Mouse (Mus musculus) layer of hippocampus, postnatal 14 days (tissue): ENCODE results near the gene Vmn2r10. TPM values are rescaled to one million over a fixed set of nuclear protein-coding genes. Genes with fewer than 3 reads are reported as not detected.
"Not testable (repeated sequence)": the region's sequence is repeated elsewhere in the genome, so short reads cannot be mapped to it uniquely, and the experiment has no call there.

ENCODE experiments used
- DNase-seq, 2 experiments: peaks; one replicate each; pipeline ENCODE4 v3.0.0; 2021 to 2022; ENCODE audit warnings: low spot score in 2 of 2, mixed read lengths in 1 of 2
- long read RNA-seq, 2 experiments: library from polyadenylated mRNA; stranded (forward); transcript quantifications; one replicate each; pipeline ENCODE4 v2.0.0; 2021
- total RNA-seq, 2 experiments: library from RNA; stranded (reverse); gene quantifications; 2 replicates each; pipeline ENCODE4 v1.2.3; 2021

Gene Vmn2r10
- not detected for total RNA-seq
- long read RNA-seq, experiment 1 = 0 reads
- long read RNA-seq, experiment 2 = 0 reads

DNA sequence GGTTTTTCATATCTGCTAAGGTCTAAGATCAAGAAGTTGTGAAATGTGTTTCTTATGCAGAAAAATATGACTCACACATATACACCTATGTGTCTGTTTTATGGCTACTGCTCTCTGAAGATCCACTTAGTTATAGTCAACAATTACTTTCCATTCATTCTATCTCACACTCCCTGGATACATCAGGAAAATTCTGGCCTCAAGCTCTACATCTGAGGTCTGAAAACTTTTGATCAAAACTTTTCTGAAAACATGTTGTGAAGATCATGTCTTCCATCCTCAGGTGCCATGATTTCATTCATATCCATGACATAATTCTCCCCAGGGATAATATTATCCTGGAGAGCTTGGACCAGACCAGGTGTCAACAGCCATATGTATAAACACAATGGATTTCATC, at the start of gene Vmn2r10:
Vmn2r10 (minus strand) TSS at position 101 of the 400 bp plus-strand sequence.
- DNase-seq = not testable (repeated sequence)

DNA sequence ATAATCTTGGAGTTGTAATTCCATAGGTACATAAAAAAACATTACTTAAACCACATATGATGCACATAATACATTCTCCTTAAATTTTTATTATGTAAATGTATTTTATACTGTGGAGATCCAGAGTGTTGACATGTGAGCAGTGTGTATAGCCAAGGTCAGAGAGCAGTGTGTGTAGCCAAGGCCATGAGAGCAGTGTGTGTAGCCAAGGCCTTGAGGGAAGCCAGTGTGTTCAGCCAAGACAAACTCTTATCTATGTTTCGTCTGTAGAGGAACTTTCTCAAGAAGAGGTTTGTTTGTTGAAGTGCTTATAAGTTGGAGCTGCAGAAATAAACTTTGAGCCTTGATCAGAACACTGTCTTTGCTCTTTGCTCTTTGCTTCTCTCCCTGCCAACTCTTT, 49.0 kb upstream of the Vmn2r10 start:
- no peak for DNase-seq

DNA sequence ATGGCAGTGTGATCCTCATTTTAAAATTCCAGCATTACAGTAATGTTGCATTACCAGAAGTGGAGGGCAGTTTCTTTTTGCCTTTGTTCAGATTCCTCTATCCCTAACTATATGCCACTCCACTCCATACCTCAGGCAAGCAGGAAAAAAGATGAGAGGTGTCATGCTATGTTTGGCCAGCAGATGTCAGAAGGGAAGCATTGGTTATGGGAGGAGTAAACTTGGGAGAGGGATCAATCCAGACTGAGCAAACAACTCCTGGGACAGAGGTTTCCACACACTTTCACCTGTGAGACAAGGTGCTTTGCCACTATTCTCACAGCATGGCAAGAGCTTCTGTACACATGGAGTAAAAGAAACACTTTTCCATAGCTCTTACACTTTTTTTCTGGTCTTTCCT, 26.3 kb upstream of the Vmn2r10 start:
- DNase-seq = no peak

DNA sequence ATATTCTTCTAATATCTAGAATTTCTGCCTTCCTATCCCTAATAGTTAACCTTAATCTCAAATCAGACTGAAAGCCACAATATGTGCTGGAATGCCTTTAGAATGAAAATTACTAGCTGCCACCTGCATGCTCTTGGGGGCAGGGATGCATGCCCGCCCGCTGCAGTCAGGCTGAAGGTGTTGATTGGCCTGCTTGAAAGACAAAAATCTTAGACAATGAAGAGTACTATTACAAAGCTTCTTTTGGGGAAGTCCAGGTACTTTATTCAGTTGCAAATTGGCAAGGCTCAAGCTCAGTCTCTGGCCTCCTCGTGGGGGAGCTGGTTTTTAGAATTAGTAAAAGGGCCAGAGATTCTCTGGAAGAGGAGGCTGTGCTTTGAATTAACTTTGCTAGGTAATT, 17.4 kb downstream of the Vmn2r10 start:
- DNase-seq = no peak

Other genes with a start within 250 kb of the Vmn2r10 start
- not detected for gene Rnf212, start 231.5 kb downstream of the Vmn2r10 start, total RNA-seq
- not detected for gene Tmed11, start 211.2 kb downstream of the Vmn2r10 start, total RNA-seq
- not detected for gene Vmn2r8, start 197.7 kb downstream of the Vmn2r10 start, total RNA-seq
- gene Vmn2r9, start 153.9 kb downstream of the Vmn2r10 start, total RNA-seq = not detected
- gene Vmn2r11, start 53.0 kb upstream of the Vmn2r10 start, total RNA-seq = not detected
- gene Vmn2r12, start 91.4 kb upstream of the Vmn2r10 start, total RNA-seq = not detected
- not detected for gene Vmn2r13, start 185.7 kb upstream of the Vmn2r10 start, total RNA-seq
- not detected for gene Vmn2r14, start 218.2 kb upstream of the Vmn2r10 start, total RNA-seq